Mouse (Mus musculus): ENCODE measurements around the gene Hspb7. TPM values are rescaled to one million over a fixed set of nuclear protein-coding genes. Genes with fewer than 3 reads are reported as not detected.
A peak's percentile ranks its signal among the peaks of the same experiment; 100 is the strongest.

Hspb7 gene
- 1.3 TPM in 1 of 2 replicates, not detected in the other for total RNA-seq (2017)

GRCm38 (mm10) chr4:141420192-141420829 is at the start of gene Hspb7:
Hspb7 (plus strand) TSS chr4:141420779.
- ATAC-seq (replicated peaks in 1 of 2; ENCODE audit: insufficient read depth in 1 of 2, low FRiP score in 2 of 2, low TSS enrichment in 1 of 2, low read depth in 1 of 2, poor library complexity in 2 of 2, severe bottlenecking in 2 of 2), result no peak

GRCm38 (mm10) chr4:141372426-141372825 is 48.2 kb upstream of the Hspb7 start:
- no peak for ATAC-seq (replicated peaks in 1 of 2; ENCODE audit: insufficient read depth in 1 of 2, low FRiP score in 2 of 2, low TSS enrichment in 1 of 2, low read depth in 1 of 2, poor library complexity in 2 of 2, severe bottlenecking in 2 of 2)

GRCm38 (mm10) chr4:141379674-141380073 is 40.9 kb upstream of the Hspb7 start:
- no peak for ATAC-seq (replicated peaks in 1 of 2; ENCODE audit: insufficient read depth in 1 of 2, low FRiP score in 2 of 2, low TSS enrichment in 1 of 2, low read depth in 1 of 2, poor library complexity in 2 of 2, severe bottlenecking in 2 of 2)

- peak; percentile 29 to 63; a peak in 3 of 4 replicates for ATAC-seq (replicated peaks in 1 of 2; ENCODE audit: insufficient read depth in 1 of 2, low FRiP score in 2 of 2, low TSS enrichment in 1 of 2, low read depth in 1 of 2, poor library complexity in 2 of 2, severe bottlenecking in 2 of 2)
Measured at GRCm38 (mm10) chr4:141382406-141382805, 38.2 kb upstream of the Hspb7 start.

- ATAC-seq (replicated peaks in 1 of 2; ENCODE audit: insufficient read depth in 1 of 2, low FRiP score in 2 of 2, low TSS enrichment in 1 of 2, low read depth in 1 of 2, poor library complexity in 2 of 2, severe bottlenecking in 2 of 2), result peak; percentile 42 to 57; a peak in 3 of 4 replicates
Measured at GRCm38 (mm10) chr4:141385275-141385674, 35.3 kb upstream of the Hspb7 start.

- ATAC-seq (replicated peaks in 1 of 2; ENCODE audit: insufficient read depth in 1 of 2, low FRiP score in 2 of 2, low TSS enrichment in 1 of 2, low read depth in 1 of 2, poor library complexity in 2 of 2, severe bottlenecking in 2 of 2), result no peak
Measured at GRCm38 (mm10) chr4:141386150-141386549, 34.4 kb upstream of the Hspb7 start.

- ATAC-seq (replicated peaks in 1 of 2; ENCODE audit: insufficient read depth in 1 of 2, low FRiP score in 2 of 2, low TSS enrichment in 1 of 2, low read depth in 1 of 2, poor library complexity in 2 of 2, severe bottlenecking in 2 of 2), result peak; percentile 57 to 72
Measured at GRCm38 (mm10) chr4:141387093-141387784, 33.3 kb upstream of the Hspb7 start.

GRCm38 (mm10) chr4:141387933-141388332 is 32.6 kb upstream of the Hspb7 start:
- ATAC-seq (replicated peaks in 1 of 2; ENCODE audit: insufficient read depth in 1 of 2, low FRiP score in 2 of 2, low TSS enrichment in 1 of 2, low read depth in 1 of 2, poor library complexity in 2 of 2, severe bottlenecking in 2 of 2), result no peak

- ATAC-seq (replicated peaks in 1 of 2; ENCODE audit: insufficient read depth in 1 of 2, low FRiP score in 2 of 2, low TSS enrichment in 1 of 2, low read depth in 1 of 2, poor library complexity in 2 of 2, severe bottlenecking in 2 of 2), result no peak
Measured at GRCm38 (mm10) chr4:141389366-141390150, 31.0 kb upstream of the Hspb7 start.

GRCm38 (mm10) chr4:141391293-141391692 is 29.3 kb upstream of the Hspb7 start:
- ATAC-seq (replicated peaks in 1 of 2; ENCODE audit: insufficient read depth in 1 of 2, low FRiP score in 2 of 2, low TSS enrichment in 1 of 2, low read depth in 1 of 2, poor library complexity in 2 of 2, severe bottlenecking in 2 of 2), result no peak

GRCm38 (mm10) chr4:141394751-141395150 is 25.8 kb upstream of the Hspb7 start:
- ATAC-seq (replicated peaks in 1 of 2; ENCODE audit: insufficient read depth in 1 of 2, low FRiP score in 2 of 2, low TSS enrichment in 1 of 2, low read depth in 1 of 2, poor library complexity in 2 of 2, severe bottlenecking in 2 of 2), result peak in 1 of 2 experiments; percentile 44; a peak in 1 of 4 replicates

GRCm38 (mm10) chr4:141397861-141398260 is 22.7 kb upstream of the Hspb7 start:
- ATAC-seq (replicated peaks in 1 of 2; ENCODE audit: insufficient read depth in 1 of 2, low FRiP score in 2 of 2, low TSS enrichment in 1 of 2, low read depth in 1 of 2, poor library complexity in 2 of 2, severe bottlenecking in 2 of 2), result no peak

- no peak for ATAC-seq (replicated peaks in 1 of 2; ENCODE audit: insufficient read depth in 1 of 2, low FRiP score in 2 of 2, low TSS enrichment in 1 of 2, low read depth in 1 of 2, poor library complexity in 2 of 2, severe bottlenecking in 2 of 2)
Measured at GRCm38 (mm10) chr4:141398545-141398944, 22.0 kb upstream of the Hspb7 start, which contains the start of gene Clcnka. Clcnka (minus strand) TSS chr4:141398724.

GRCm38 (mm10) chr4:141400171-141400570 is 20.4 kb upstream of the Hspb7 start:
- ATAC-seq (replicated peaks in 1 of 2; ENCODE audit: insufficient read depth in 1 of 2, low FRiP score in 2 of 2, low TSS enrichment in 1 of 2, low read depth in 1 of 2, poor library complexity in 2 of 2, severe bottlenecking in 2 of 2), result no peak

GRCm38 (mm10) chr4:141404518-141405313 is 15.9 kb upstream of the Hspb7 start:
- ATAC-seq (replicated peaks in 1 of 2; ENCODE audit: insufficient read depth in 1 of 2, low FRiP score in 2 of 2, low TSS enrichment in 1 of 2, low read depth in 1 of 2, poor library complexity in 2 of 2, severe bottlenecking in 2 of 2), result peak; percentile 89 to 90

- ATAC-seq (replicated peaks in 1 of 2; ENCODE audit: insufficient read depth in 1 of 2, low FRiP score in 2 of 2, low TSS enrichment in 1 of 2, low read depth in 1 of 2, poor library complexity in 2 of 2, severe bottlenecking in 2 of 2), result no peak
Measured at GRCm38 (mm10) chr4:141405314-141405622, 15.3 kb upstream of the Hspb7 start.

GRCm38 (mm10) chr4:141406516-141407299 is 13.9 kb upstream of the Hspb7 start:
- peak; percentile 73 to 79 for ATAC-seq (replicated peaks in 1 of 2; ENCODE audit: insufficient read depth in 1 of 2, low FRiP score in 2 of 2, low TSS enrichment in 1 of 2, low read depth in 1 of 2, poor library complexity in 2 of 2, severe bottlenecking in 2 of 2)
